Comparison of ENCODE assay signal across 8 mouse cellular contexts in genomic region chr7:104314796-104315353, GRCm38 (mm10). TPM values are rescaled to one million over a fixed set of nuclear protein-coding genes. Genes with fewer than 3 reads are reported as not detected.
DNase-seq lines count a peak whose midpoint lies in the region; ATAC-seq lines count a peak whose summit lies in the region.

No protein-coding gene starts in this region.

- WGBS in stomach, embryonic 16.5 days: 8% methylated on average over 15 of the region's 15 CpGs

- H3K27ac ChIP-seq in stomach, embryonic 16.5 days (ENCODE audit: low read length): peak overlapping the region; percentile 18; the same call in 1 of the 2 replicates

- no peaks in the 10 kb centered on the region for H3K9me3 ChIP-seq in stomach, embryonic 16.5 days (replicated peaks; ENCODE audit: control insufficient read depth, low read length)

- DNase-seq in 416B (ENCODE audit: low read depth): peak; percentile 71
- peak; percentile 11 to 27 for DNase-seq in adrenal gland, postnatal 36 days
- DNase-seq in kidney, adult 8-10 months: peak; percentile 1 to 2
- DNase-seq in lung, postnatal 10 days: peak; percentile 15
- DNase-seq in MN1 (ENCODE audit: low spot score): no peak
- DNase-seq in ovary, adult 18-20 months (ENCODE audit: low spot score): no peak

- no peaks in the 10 kb centered on the region for H3K4me1 ChIP-seq in stomach, embryonic 16.5 days (ENCODE audit: control insufficient read depth, insufficient read depth, low read length)

- peak overlapping the region; percentile 64 for H3K9ac ChIP-seq in stomach, embryonic 16.5 days (ENCODE audit: low read length)

- H3K4me2 ChIP-seq in stomach, embryonic 16.5 days (ENCODE audit: low read depth, low read length): peak overlapping the region; percentile 51

- no peaks in the 10 kb centered on the region for H3K36me3 ChIP-seq in stomach, embryonic 16.5 days (ENCODE audit: control insufficient read depth, insufficient read depth, low read length)

- peak overlapping the region; percentile 55 for H3K4me3 ChIP-seq in stomach, embryonic 16.5 days (replicated peaks; ENCODE audit: low read length)

- H3K27me3 ChIP-seq in stomach, embryonic 16.5 days (ENCODE audit: control insufficient read depth, insufficient read depth, low read length): no peaks in the 10 kb centered on the region

- ATAC-seq in granulocyte monocyte progenitor cell, adult 5-6 weeks (replicated peaks; ENCODE audit: poor library complexity, severe bottlenecking): peak; percentile 79
- ATAC-seq in stomach, embryonic 16.5 days (ENCODE audit: insufficient read depth, low FRiP score): peak; percentile 64

RNA-seq across cellular contexts. Expression of gene Trim12a, which starts 0.4 kb away (rescaled TPM):
- 10 to 100 TPM in 1 of 2 experiments, 1 to 10 TPM in 1; 9.7 to 19.6 TPM for total RNA-seq in adrenal gland, postnatal 36 days (2021)
- 33.9 and 58.4 TPM in 2 replicates for total RNA-seq in granulocyte monocyte progenitor cell, adult 5-6 weeks (2014; fragmentation: Nextera tagmentation)
- total RNA-seq in granulocyte monocyte progenitor cell, adult 5-6 weeks (2017): 50.7 and 67.4 TPM in 2 replicates
- 5.3 and 6.1 TPM in 2 replicates for polyA plus RNA-seq in stomach, embryonic 16.5 days (2015; fragmentation: Nextera tagmentation; extraction: Ambion mirVana)

RNA-seq across cellular contexts. Expression of gene Trim34b, which starts 14.4 kb away (rescaled TPM):
- total RNA-seq in adrenal gland, postnatal 36 days (2021): 1 to 10 TPM in 1 of 2 experiments, under 1 TPM in 1; 0.76 to 1.1 TPM
- not detected in 2 replicates for total RNA-seq in granulocyte monocyte progenitor cell, adult 5-6 weeks (2014; fragmentation: Nextera tagmentation)
- total RNA-seq in granulocyte monocyte progenitor cell, adult 5-6 weeks (2017): not detected in 2 replicates
- polyA plus RNA-seq in stomach, embryonic 16.5 days (2015; fragmentation: Nextera tagmentation; extraction: Ambion mirVana): not detected in 2 replicates

RNA-seq across cellular contexts. Expression of gene Trim5, which starts 27.0 kb away (rescaled TPM):
- 1 to 10 TPM; 4.2 to 8.4 TPM for total RNA-seq in adrenal gland, postnatal 36 days (2021)
- total RNA-seq in granulocyte monocyte progenitor cell, adult 5-6 weeks (2014; fragmentation: Nextera tagmentation): 5.3 and 8.4 TPM in 2 replicates
- 5.6 and 8.0 TPM in 2 replicates for total RNA-seq in granulocyte monocyte progenitor cell, adult 5-6 weeks (2017)
- polyA plus RNA-seq in stomach, embryonic 16.5 days (2015; fragmentation: Nextera tagmentation; extraction: Ambion mirVana): 0.54 and 0.62 TPM in 2 replicates

RNA-seq across cellular contexts. Expression of gene Trim12c, which starts 38.3 kb away (rescaled TPM):
- total RNA-seq in adrenal gland, postnatal 36 days (2021): 10 to 100 TPM in 1 of 2 experiments, 1 to 10 TPM in 1; 9.9 to 14.6 TPM
- total RNA-seq in granulocyte monocyte progenitor cell, adult 5-6 weeks (2014; fragmentation: Nextera tagmentation): 15.1 and 19.1 TPM in 2 replicates
- total RNA-seq in granulocyte monocyte progenitor cell, adult 5-6 weeks (2017): 30.2 and 30.8 TPM in 2 replicates
- 2.8 TPM in 2 replicates for polyA plus RNA-seq in stomach, embryonic 16.5 days (2015; fragmentation: Nextera tagmentation; extraction: Ambion mirVana)

RNA-seq across cellular contexts. Expression of gene Trim30b, which starts 54.8 kb away (rescaled TPM):
- under 1 TPM; 0.10 to 0.26 TPM for total RNA-seq in adrenal gland, postnatal 36 days (2021)
- total RNA-seq in granulocyte monocyte progenitor cell, adult 5-6 weeks (2014; fragmentation: Nextera tagmentation): 0.15 TPM in 1 of 2 replicates, not detected in the other
- total RNA-seq in granulocyte monocyte progenitor cell, adult 5-6 weeks (2017): 0.77 and 1.5 TPM in 2 replicates
- polyA plus RNA-seq in stomach, embryonic 16.5 days (2015; fragmentation: Nextera tagmentation; extraction: Ambion mirVana): 0.22 and 0.31 TPM in 2 replicates

Comparison
In these comparisons a context has a peak if more than half of its experiments do, and no peak if none do; other contexts are left out.
1. DNase-seq: peak in 416B (single experiment), adrenal gland, postnatal 36 days (2 of 2), kidney, adult 8-10 months (2 of 2) and lung, postnatal 10 days (single experiment); none in MN1 (single experiment) and ovary, adult 18-20 months (single experiment).